Mouse (Mus musculus) liver, postnatal 0 days (tissue): ENCODE measurements at regions not wholly inside any gene's neighbourhood (a gene's known extent, or its start where the extent isn't known, plus 50 kb on each side); places are given as distances from the start of the nearest gene placed in this dataset.

Experiments
- ATAC-seq: fragments of 200-750 bp; cut with Nextera tagmentation; 2 replicates; pipeline ENCODE4 v1.8.0; 2017; ENCODE audit warnings: mild to moderate bottlenecking, moderate library complexity
- DNase-seq: peaks from one replicate; pipeline ENCODE4 v3.0.0-alpha.2; 2016
- H3K27ac ChIP-seq: fragments of 300-500 bp; sonication (generic); 2 replicates; pipeline ENCODE4 v1.5.1; 2014; ENCODE audit warnings: antibody characterized with exemption, moderate library complexity, mild to moderate bottlenecking, low read depth
- H3K27me3 ChIP-seq: fragments of 300-500 bp; sonication (generic); 2 replicates; pipeline ENCODE4 v1.6.1; 2014; ENCODE audit warnings: low read length, control low read depth, mixed read lengths; ENCODE audit not compliant: insufficient read depth
- H3K36me3 ChIP-seq: fragments of 300-500 bp; sonication (generic); replicated peaks from 2 replicates; pipeline ENCODE4 v1.6.1; 2014; ENCODE audit warnings: mild to moderate bottlenecking, control low read depth, low read length, moderate library complexity, mixed read lengths; ENCODE audit not compliant: insufficient read depth
- H3K4me1 ChIP-seq: fragments of 300-500 bp; sonication (generic); 2 replicates; pipeline ENCODE4 v1.6.1; 2014; ENCODE audit warnings: antibody characterized with exemption, mild to moderate bottlenecking, control low read depth; ENCODE audit not compliant: insufficient read depth
- H3K4me2 ChIP-seq: fragments of 300-500 bp; sonication (generic); 2 replicates; pipeline ENCODE4 v1.6.1; 2014; ENCODE audit warnings: low read depth, mild to moderate bottlenecking, low read length, moderate library complexity, mixed read lengths
- H3K4me3 ChIP-seq: fragments of 300-500 bp; sonication (generic); 2 replicates; pipeline ENCODE4 v1.5.1; 2014; ENCODE audit warnings: low read depth, low read length
- H3K9ac ChIP-seq: fragments of 300-500 bp; sonication (generic); replicated peaks from 2 replicates; pipeline ENCODE4 v1.6.1; 2014; ENCODE audit warnings: mild to moderate bottlenecking, moderate library complexity
- H3K9me3 ChIP-seq: fragments of 300-500 bp; sonication (generic); 2 replicates; pipeline ENCODE4 v1.6.1; 2016; ENCODE audit warnings: mild to moderate bottlenecking, control low read depth, low read length, mixed read lengths
- CTCF ChIP-seq: sonication (generic); IDR thresholded peaks from 2 replicates; pipeline ENCODE4 v1.5.1; 2016; ENCODE audit warnings: antibody characterized with exemption, low read depth
- EP300 ChIP-seq: IDR thresholded peaks from 2 replicates; pipeline ENCODE4 v1.6.1; 2016; ENCODE audit warnings: antibody characterized with exemption, low read depth, mild to moderate bottlenecking
- WGBS: fragments of 180-500 bp; shearing (Covaris S2); extraction: QIAGEN DNeasy Blood & Tissue Kit; methylation state at CpG from one replicate; pipeline ENCODE4 v1.1.7; 2014; ENCODE audit not compliant: insufficient replicate concordance; 5-methylcytosine and 5-hydroxymethylcytosine counted together

GRCm38 (mm10) chr2:78493115-78493514, 374.8 kb upstream of the Ube2e3 start:
- no peaks in the 10 kb centered on the region for H3K27me3 ChIP-seq
- H3K4me3 ChIP-seq: no peak overlapping the region
- no peaks in the 10 kb centered on the region for H3K4me1 ChIP-seq
- no peak overlapping the region for H3K9ac ChIP-seq
- no peaks in the 10 kb centered on the region for H3K9me3 ChIP-seq
- no peak for ATAC-seq
- no peak for TF ChIP-seq EP300
- TF ChIP-seq CTCF: no peak
- H3K27ac ChIP-seq: no peak overlapping the region
- H3K4me2 ChIP-seq: no peak overlapping the region
- H3K36me3 ChIP-seq: no peaks in the 10 kb centered on the region
- DNase-seq: no peak

- no peak overlapping the region for H3K4me3 ChIP-seq
- no peaks in the 10 kb centered on the region for H3K4me1 ChIP-seq
- 76% methylated on average over 4 of the region's 4 CpGs for WGBS
- ATAC-seq: no peak
- no peaks in the 10 kb centered on the region for H3K36me3 ChIP-seq
- DNase-seq: no peak
- TF ChIP-seq EP300 (no peak), CTCF (no peak)
- H3K27ac ChIP-seq: no peak overlapping the region
- H3K9ac ChIP-seq: no peak overlapping the region
- no peaks in the 10 kb centered on the region for H3K27me3 ChIP-seq
- H3K4me2 ChIP-seq: no peak overlapping the region
- no peaks in the 10 kb centered on the region for H3K9me3 ChIP-seq
Measured at GRCm38 (mm10) chr2:78480036-78480435, 387.9 kb upstream of the Ube2e3 start.

- no peaks in the 10 kb centered on the region for H3K4me1 ChIP-seq
- H3K4me3 ChIP-seq: no peak overlapping the region
- no peaks in the 10 kb centered on the region for H3K27me3 ChIP-seq
- no peaks in the 10 kb centered on the region for H3K9me3 ChIP-seq
- no peak overlapping the region for H3K27ac ChIP-seq
- no peak for ATAC-seq
- TF ChIP-seq CTCF: no peak
- TF ChIP-seq EP300: no peak
- H3K9ac ChIP-seq: no peak overlapping the region
- H3K36me3 ChIP-seq: no peaks in the 10 kb centered on the region
- no peak overlapping the region for H3K4me2 ChIP-seq
- DNase-seq: no peak
- 79% methylated on average over 4 of the region's 4 CpGs for WGBS
Measured at GRCm38 (mm10) chr2:78459444-78459843, 408.5 kb upstream of the Ube2e3 start.

GRCm38 (mm10) chr2:78453411-78453810, 414.5 kb upstream of the Ube2e3 start:
- Histone ChIP-seq H3K4me2 (no peak overlapping the region), H3K4me1 (no peaks in the 10 kb centered on the region), H3K27ac (no peak overlapping the region), H3K4me3 (no peak overlapping the region), H3K36me3 (no peaks in the 10 kb centered on the region), H3K27me3 (no peaks in the 10 kb centered on the region), H3K9ac (no peak overlapping the region), H3K9me3 (no peaks in the 10 kb centered on the region)
- DNase-seq: no peak
- 56% methylated on average over 3 of the region's 3 CpGs for WGBS
- TF ChIP-seq CTCF: no peak
- TF ChIP-seq EP300: no peak
- no peak for ATAC-seq

- H3K36me3 ChIP-seq: no peaks in the 10 kb centered on the region
- H3K27me3 ChIP-seq: no peaks in the 10 kb centered on the region
- H3K4me1 ChIP-seq: no peaks in the 10 kb centered on the region
- H3K9me3 ChIP-seq: no peaks in the 10 kb centered on the region
- no peak for ATAC-seq
- DNase-seq: no peak
- H3K4me2 ChIP-seq: no peak overlapping the region
- TF ChIP-seq CTCF (no peak), EP300 (no peak)
- H3K4me3 ChIP-seq: no peak overlapping the region
- H3K27ac ChIP-seq: no peak overlapping the region
- no peak overlapping the region for H3K9ac ChIP-seq
Measured at GRCm38 (mm10) chr2:78436816-78437215, 431.1 kb upstream of the Ube2e3 start.

- no peaks in the 10 kb centered on the region for H3K9me3 ChIP-seq
- no peak overlapping the region for H3K9ac ChIP-seq
- H3K4me1 ChIP-seq: no peaks in the 10 kb centered on the region
- H3K27me3 ChIP-seq: no peaks in the 10 kb centered on the region
- TF ChIP-seq EP300 (no peak), CTCF (no peak)
- 63% methylated on average over 2 of the region's 2 CpGs for WGBS
- no peaks in the 10 kb centered on the region for H3K36me3 ChIP-seq
- no peak overlapping the region for H3K4me3 ChIP-seq
- ATAC-seq (no peak), DNase-seq (no peak)
- no peak overlapping the region for H3K27ac ChIP-seq
- no peak overlapping the region for H3K4me2 ChIP-seq
Measured at GRCm38 (mm10) chr2:78435071-78435470, 432.9 kb upstream of the Ube2e3 start.

- TF ChIP-seq EP300: no peak
- H3K4me3 ChIP-seq: no peak overlapping the region
- no peak overlapping the region for H3K4me2 ChIP-seq
- no peaks in the 10 kb centered on the region for H3K9me3 ChIP-seq
- H3K9ac ChIP-seq: no peak overlapping the region
- H3K4me1 ChIP-seq: no peaks in the 10 kb centered on the region
- H3K27ac ChIP-seq: no peak overlapping the region
- DNase-seq: no peak
- H3K36me3 ChIP-seq: no peaks in the 10 kb centered on the region
- ATAC-seq: no peak
- no peaks in the 10 kb centered on the region for H3K27me3 ChIP-seq
Measured at GRCm38 (mm10) chr2:78427659-78428336, 440.1 kb upstream of the Ube2e3 start.
